Mouse (Mus musculus) lung, postnatal 0 days (tissue): ENCODE results near the gene Carmil1.

ENCODE experiments used
- CTCF ChIP-seq: IDR thresholded peaks from 2 replicates; pipeline ENCODE4 v1.5.1; 2016; ENCODE audit warnings: antibody characterized with exemption, mild to moderate bottlenecking
- EP300 ChIP-seq: IDR thresholded peaks from 2 replicates; pipeline ENCODE4 v1.6.1; 2016; ENCODE audit warnings: antibody characterized with exemption, mild to moderate bottlenecking, control low read depth

GRCm38 (mm10) chr13:24182878-24183277 is 97.7 kb downstream of the Carmil1 start:
- TF ChIP-seq CTCF, result no peak
- TF ChIP-seq EP300, result no peak
